Mouse (Mus musculus): Measurements from ENCODE around the gene Vps36.
A peak's percentile ranks its signal among the peaks of the same experiment; 100 is the strongest.

Gene Vps36

DNA sequence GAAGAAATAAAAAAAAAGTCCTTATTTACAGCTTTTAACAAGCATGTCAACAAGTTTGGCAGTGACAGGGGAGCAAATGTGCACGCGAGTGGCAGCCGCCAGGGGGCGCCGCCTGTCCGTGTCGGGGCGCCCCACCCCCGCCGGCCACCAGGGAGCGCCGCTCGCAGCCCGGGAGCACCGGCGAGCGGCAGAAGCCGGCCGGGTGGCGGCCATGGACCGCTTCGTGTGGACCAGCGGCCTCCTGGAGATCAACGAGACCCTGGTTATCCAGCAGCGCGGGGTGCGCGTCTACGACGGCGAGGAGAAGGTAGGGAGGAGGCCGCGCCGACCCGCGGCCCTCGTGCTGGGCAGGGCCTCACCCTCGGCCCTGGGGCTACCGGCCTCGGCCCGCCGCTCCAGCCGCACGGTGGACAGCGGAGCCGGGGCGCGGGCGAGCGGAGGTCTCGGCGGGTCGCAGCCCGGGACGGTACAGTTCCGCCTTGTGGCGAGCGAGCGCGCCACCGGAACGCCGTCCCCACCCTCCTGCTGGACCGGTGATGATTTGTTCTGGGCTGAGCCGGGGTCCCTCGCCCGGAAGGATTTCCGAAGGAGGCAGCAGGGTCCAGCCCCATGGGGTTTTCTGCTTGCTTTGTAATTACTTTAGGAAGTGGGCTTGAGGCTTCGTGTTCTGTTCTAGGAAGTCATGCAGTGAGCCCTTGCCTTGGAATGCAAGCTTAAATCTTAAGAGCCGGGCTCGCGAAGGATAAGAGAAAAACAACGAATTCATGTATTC is at the start of gene Vps36:
Gene Vps36 (plus strand): TSS at position 150 of the 772 bp plus-strand sequence.
- DNase-seq = peak; percentile 85

DNA sequence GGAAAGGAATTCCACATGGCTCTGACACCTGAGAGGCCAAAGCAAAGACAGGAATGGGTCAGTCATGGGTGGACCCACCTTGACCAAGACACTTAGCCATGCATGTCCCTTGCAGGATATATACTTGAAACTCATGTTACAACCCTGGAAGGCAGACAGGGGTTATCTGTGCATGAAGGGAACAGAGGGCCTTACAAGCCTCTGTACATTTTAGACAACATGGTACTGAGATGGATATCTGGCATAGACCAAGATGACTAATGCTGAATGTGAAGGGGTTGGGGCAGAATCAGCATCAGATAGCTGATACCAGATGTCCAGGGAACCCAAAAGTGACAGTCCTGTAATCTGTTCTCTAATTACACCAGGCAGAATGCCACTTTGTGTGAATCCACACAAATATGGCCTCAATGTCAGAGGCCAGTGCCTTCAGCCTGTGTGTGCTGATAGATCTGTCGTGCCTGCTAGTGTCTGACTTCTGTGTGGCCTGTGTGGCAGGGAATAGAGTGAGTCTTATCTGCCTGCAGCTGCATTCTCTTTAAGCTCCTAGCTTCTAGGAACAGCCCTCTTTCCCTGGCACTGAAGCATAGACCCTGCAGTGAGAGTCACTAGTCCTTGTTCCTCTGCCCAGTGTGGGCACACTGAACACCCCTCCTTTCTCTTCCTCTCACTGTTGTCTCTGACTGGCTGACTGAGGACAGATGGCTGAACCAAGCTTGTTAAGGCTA is 48.7 kb upstream of the Vps36 start:
- DNase-seq = no peak

DNA sequence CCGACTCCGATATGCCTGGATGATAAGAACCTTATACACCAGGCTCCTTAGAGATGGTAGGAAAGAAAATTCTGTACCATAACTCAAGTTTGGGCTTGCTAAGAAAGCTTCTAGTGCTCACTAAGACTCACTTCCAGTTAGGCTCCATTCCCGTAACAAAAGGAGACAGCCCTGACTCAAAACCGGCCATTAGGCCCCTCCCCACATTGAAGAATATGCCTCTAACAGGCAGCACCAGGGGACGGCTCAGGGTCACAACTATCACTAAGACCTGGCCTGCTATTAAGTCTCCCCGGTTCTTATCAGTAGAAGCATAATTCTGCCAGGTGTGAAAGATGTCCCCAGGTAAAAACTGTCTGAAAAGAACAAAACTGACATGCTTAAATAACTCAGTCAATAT is 46.8 kb upstream of the Vps36 start:
- DNase-seq = no peak

DNA sequence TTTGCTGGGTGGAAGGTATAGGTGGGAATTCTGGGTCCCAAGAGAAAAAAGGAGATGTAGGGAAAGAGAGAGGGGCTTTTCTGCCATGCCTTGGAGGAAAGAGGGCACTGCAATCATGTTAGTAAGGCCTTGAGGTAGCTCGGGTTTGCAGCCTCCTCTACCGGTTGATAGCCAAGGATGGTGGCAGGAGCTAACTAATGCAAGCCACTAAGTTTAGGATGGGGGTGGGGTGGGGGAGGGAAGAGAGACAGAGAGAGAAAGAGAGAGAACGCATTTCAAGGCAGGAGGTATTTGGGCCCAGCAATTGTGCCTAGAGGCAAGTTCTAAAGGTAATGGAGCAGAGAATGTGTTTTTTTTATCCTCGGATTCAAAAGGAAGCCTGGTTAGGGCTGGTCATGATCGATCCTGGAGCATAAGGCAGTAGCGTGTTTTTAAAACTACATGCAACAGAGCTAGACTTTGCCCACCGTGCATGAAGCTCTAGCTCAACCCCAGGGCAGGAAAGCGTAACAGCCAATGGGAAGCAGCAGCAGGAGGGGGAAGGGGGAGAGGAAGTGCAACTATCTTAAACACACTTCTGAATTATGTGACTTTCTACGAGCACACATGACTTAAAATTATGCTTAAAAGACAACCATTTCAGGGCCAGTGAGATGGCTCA is 44.8 kb upstream of the Vps36 start:
- no peak for DNase-seq

DNA sequence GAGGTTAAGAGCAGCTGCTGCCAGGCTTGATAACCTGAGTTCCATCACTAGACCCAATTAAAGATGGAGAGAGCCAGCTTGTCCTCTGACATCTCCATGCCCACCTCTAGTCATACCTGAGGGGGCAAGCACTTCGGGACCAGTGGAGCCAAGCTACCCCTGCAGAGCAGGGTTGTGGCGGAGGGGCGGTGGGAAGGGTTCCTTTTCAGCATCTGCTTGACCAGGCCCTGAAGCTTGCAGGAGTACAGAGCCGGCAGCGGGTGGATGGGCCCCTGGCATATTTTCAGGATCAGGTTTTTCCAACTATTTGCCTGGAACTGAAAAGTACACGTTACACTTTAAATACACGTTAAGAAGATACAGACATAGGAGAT is 44.3 kb upstream of the Vps36 start:
- no peak for DNase-seq

DNA sequence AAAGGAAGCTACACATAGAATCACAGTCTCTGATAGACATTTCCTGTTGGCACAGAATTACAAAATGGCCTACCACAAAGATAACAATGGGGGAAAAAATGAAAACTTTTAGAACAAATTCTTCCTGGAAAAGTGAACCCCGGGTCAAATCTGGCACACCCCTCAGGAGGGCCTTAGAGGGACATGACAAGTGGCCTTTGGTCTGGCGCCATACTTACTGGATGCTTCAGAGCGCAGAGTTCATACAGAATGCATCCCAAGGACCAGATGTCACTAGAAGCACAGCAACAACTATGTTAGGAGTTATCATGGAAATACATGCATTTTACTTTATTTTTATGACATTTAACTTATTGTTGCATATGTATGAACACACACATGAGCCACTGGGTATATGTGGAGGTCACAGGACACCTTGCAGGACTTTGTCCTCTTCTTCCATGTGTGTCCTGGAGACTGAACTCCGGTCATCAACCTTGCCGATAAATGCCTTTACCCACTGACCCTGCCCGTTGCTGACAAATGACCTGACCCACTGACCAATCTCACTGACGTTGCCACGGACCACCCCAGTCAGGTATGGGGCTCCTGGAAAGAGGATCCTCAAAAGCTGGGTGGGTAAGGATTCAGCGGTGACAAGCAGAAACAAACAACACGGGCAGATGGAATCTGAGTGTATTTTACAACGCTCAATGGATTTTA is 42.8 kb upstream of the Vps36 start:
- DNase-seq = no peak

DNA sequence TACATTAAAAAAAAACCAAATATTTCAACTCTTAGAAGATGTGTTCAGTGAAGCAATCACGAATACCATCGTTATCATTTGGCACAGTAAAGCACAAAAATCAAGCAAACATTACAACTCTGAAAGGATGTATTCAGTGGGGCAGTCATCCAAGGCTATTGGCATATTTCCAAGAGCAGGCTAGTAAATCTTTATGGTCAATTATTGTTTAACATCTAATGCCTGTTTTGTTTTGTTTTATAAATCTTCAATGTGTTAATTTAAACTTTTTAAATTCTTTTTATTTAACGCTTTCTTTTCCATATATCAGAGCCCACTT is 42.3 kb upstream of the Vps36 start:
- no peak for DNase-seq

DNA sequence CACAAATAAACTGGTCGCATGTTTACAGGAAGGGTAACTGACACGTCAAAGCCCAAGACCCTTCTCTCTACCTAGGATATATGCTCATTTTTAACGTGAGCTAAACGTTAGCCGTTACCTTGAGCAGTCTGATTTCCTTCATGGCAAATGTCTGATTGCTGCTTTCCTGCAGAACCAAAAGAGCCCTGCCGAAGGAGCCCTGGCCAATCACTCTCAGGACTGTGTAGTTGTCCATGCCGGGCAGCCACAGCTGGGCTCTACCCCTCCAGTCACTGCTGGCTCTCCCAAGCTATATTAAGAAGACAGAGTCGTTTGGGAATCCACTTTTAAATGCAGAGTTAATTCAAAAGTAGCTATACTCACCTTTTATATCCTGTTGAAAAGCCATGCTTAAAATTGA is 30.4 kb upstream of the Vps36 start:
- no peak for DNase-seq

DNA sequence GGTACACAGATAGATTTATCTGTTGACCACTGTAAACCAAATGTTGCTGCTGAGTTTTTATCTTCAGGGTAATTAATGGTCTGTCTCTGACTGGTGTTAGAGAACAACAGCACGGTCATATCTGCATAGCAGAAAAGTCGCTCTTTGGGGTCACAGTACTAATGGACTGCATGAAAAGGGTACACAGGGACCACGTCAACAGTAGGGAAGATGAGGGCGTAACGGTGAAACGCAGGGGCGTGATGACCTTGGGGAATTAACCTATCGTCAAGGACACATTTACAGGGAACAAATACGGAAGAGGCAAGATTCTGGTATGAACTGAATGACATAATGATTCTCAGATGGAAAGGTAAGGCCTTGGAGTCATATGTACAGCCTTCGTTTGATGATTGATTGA is 28.2 kb upstream of the Vps36 start:
- no peak for DNase-seq

DNA sequence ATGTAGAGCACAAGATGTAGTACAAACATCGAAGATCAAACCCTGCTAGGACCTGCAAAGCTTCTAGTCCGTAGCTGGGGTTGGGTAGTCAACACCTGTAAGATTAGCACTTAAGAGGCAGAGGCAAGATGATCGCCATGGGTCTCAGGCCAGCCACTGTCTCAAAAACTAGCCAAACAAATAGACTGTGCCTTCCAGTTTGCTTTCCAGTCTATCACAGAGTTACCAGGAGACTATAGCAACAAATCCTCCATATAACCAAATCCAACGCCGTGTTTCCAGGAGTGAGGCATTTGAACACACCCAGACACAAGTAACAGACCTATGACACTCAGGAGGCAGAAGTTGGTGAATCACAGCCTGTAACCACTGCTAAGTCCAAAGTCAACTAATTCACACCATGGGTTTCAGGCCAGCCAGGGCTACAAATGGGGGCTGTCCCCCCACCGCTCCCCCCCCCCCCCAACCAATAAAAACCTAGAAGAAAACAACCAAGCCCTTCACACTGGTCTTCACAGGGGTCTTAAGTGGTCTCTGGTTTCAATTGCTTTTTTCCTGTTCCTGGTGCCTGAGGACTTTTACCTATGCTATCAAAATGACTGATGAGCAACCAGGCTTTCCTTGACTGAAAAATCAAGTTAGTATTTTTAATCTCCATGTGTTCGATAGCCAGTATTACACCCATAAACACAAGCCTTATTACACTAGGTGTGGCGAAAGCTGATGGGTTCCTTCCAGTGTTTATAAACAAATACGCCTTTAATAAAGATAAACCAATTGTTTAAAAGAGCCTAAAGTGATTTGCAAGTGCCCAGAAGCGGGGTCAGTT is 27.1 kb upstream of the Vps36 start:
- DNase-seq = no peak

DNA sequence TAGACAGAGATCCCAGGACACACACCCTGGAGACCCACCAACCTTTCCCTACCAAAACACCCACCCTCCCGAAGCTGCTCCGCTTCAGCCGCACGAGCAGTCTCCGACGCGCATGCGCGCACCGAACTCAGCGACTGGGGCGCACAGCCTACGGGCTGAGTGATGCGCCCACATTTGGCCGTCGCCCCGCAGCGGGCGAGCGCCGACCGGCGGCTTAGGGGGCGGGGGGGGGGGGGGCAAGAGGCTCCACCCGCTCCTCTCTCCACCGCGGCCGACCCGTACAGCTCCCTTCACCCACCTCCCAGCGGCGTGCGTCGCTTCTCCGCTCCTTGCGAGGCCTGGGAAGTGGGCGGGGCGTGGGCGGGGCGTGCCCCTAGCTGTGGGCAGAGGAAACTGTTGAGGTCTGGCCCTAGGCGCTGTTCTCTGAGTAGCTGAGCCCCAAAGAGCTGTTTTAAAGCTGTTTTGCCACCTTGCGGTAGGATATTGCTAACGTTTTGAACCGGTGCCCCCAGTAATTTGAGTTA is 26.5 kb upstream of the Vps36 start, which contains the start of gene Nek3:
Gene Nek3 (minus strand): TSS at position 356 of the 524 bp plus-strand sequence.
- peak; percentile 83 to 86 for DNase-seq

DNA sequence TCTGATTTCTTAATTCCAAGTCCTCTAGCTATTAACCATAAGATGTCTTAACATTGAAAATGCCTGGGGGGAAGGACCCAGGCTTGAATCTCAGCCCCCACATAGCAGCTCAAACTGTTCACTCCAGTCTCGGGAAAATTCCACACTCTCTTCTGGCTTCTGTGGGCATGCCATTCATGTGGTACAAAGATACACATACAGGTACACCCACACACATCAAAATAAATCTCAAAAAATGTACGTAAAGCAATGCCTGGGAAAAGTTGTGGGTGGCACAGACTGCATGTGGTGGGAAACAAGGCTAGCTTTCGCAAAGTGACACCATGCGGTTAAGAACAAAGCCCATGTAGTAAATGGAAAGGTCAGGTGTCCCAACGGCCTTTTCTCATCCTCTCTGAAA is 23.4 kb upstream of the Vps36 start:
- DNase-seq = no peak

DNA sequence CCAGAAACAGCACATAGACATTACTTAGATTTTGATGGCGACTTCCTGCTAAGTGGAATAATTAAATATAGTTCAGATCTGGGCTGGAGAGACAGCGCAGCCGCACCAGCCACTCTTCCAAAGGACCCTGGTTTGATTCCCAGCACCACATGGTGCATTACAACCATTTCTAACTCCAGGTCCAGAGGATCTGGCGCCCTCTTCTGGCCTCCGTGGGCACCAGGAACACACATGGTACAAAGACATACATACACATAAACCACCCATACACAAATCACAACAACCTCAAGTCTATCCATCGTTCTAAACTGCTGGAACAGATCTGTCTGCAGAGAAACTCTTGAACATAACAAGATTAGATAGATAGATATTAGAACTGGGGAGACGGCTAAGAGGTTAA is 16.6 kb upstream of the Vps36 start:
- DNase-seq = no peak

DNA sequence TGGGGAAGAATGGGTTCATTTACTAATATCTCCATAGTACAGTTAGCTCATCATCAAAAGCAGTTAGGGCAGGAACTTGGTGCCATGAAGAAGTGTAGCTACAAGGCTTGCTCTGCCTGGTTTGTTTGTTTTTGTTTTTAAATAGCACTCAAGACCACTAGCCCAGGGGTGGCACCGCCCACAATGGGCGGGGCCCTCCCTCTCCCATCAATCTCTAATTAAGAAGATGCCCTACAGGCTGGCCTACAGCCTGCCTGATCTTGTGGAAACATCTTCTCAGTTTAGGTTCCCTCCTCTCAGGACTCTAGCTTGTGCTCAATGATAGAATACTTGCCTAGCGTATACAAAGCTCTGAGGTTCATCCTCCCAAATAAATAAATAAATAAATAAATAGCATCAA is 7.7 kb upstream of the Vps36 start:
- DNase-seq = no peak

DNA sequence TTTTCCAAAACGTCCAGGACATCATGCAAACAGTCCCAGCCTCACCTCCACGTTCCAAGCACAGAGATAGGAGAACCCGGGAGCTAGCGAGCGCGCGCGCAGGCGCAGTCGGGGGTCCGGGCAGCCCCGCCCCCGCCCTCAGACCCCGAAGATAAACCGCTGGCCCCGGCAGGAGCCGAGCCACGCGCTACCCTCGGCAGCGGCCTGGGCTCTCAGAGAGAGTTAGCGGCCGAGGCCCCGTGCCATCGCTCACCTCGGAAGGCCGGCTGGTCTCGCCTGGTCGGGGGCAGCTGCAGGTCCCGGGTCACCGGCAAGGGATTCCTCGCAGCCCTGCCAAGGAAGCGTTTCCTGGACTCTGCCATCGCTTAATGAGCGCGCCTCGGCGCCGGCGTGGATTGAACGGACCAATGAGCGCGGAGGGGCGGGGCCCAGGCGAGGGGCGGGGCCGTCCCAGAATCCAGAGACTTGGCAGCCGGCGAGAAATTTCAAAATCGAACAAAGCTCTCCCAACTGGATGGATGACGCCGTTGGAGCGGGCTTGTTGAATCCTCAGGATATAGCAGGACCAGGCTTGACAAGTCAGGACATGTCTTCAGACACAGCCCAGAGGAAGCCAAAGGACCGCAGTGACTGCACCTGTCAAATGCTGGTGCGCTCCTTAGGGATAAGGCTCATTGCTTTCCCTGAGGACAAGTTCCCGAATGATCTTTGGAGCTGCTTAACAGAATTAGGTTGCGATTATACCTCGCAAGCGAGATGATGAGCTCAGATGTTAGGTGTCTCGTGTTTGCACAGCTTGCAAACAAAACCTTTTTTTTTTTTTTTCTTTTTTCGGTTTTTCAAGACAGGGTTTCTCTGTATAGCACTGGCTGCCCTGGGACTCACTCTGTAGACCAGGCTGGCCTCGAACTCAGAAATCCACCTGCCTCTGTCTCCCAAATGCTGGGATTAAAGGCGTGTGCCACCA is 6.9 kb upstream of the Vps36 start, which contains the start of gene Ckap2:
Gene Ckap2 (minus strand): TSS at position 389 of the 967 bp plus-strand sequence.
- DNase-seq = peak; percentile 86 to 91

DNA sequence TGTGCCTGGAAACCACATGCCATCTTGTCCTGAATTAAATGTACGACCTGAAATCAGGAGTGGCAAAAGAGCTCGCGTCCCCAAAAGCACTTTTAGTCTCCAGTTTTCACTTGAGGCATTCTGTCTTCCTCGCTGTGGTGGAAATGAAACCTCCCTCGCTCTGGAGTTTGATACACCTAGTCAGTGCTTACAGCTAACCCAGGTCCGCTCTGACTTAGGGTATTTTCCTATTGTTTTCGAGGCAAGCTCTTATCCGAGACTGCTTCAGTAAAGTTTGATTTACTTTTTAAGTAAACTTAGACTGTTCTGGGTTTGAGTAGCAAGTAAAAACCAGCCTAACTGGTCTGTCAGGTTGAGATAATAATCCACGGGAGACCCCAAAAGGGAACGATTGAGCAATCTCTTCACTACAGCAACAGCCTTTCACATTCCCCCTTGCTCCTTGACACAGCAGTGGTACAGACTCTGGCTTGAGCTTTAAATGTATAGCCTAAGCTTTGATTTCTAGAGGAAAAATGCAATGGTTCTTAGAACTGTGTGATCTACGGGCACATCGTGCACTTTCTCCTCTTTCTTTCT is 912 bp downstream of the Vps36 start:
- peak in 1 of 2 experiments; percentile 59 for DNase-seq

DNA sequence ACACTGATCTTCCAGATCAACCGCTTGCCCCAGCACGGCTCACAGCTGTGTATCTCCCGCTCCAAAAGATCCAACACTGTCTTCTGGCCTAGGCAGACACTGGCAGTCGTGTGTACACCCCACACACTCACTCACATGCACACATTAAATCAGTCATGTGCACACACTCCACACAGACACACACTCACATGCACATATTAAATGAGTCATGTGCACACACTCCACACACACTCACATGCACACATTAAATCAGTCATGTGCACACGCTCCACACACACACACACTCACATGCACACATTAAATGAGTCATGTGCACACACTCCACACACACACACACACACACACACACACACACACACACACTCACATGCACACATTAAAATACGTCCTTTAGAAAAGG is 5.3 kb downstream of the Vps36 start:
- DNase-seq = no peak

DNA sequence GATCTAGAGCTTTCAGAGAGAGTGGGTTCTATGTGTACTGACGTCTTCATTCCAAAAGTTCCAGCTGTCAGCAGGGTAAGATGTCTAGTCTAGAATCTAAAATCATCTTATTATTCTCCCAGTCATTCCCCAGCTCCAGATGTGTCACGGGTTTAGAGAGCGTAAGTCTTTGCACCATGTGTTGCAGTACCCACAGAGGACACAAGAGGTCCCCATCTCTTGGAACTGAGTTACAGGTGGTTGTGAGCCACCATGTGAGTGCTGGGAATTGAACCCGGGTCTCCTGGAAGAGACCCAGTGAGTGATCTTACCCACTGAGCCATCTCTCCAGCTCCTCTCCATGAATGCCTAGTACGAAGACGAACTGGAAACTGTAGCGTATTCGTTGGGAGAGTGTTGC is 6.9 kb downstream of the Vps36 start:
- DNase-seq = no peak

DNA sequence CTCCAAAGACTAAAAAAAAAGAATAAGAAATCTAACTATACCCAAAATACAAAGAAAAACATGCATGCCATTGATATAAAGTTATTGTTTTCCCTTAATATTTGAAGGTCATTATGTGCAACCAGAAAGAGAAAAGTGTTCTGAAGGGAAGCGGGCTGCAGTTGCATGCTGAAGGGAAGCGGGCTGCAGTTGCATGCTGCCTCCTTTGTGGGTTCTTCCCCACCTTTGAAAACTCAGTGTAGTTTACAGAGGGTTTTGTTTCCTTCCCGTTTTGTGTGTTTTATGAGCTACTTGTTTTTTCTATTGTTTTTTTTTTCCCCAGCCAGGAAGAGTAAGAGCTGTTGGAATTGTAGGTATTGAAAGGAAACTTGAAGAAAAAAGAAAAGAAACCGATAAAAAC is 14.9 kb downstream of the Vps36 start:
- DNase-seq = no peak

DNA sequence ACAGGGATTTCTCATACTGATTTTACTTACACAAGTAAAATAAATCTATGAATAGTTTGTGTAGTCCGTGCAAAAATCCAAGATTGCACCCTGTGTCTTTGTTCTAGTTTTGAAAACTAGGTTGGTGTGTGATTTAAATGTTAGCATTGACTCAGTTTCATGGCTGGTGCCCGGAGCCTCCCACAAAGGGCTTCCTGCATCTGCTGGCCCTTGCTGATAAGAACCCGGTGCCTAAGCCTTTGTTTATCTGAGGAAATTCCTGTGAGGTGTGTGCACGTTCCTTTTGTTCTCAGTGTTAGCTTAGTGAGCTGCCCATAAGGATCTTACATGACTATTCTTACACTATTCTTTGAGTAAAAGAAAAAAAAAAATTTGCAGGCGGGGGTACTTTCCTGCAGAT is 16.4 kb downstream of the Vps36 start:
- DNase-seq = peak; percentile 42 to 65

DNA sequence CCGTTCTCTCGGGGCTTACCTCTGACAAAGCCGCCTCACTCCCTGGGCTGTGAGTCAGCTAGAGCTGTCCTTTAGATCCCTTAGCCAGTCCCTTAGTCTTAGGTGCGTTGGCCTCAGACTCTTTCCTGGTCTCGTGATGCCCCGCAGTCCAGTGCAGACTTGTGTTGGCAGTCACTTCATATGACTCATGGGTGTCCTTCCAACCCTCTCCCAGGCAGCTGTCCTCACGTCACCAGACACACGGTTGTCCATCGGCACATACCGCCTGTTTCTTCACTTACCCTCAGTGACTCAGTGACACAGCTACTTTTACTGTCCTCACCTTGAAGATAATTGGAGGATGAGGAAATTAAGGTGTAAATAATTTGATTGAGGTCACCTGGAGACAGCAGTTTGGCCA is 22.2 kb downstream of the Vps36 start:
- no peak for DNase-seq

Measured in lung, adult 18-20 months (tissue).